Mouse (Mus musculus): ENCODE data around the gene Pttg1ip. TPM values are rescaled to one million over a fixed set of nuclear protein-coding genes. Genes with fewer than 3 reads are reported as not detected.

The Pttg1ip gene
- polyA plus RNA-seq, 1 experiment from 2014 or later, result 64.1 TPM

DNA sequence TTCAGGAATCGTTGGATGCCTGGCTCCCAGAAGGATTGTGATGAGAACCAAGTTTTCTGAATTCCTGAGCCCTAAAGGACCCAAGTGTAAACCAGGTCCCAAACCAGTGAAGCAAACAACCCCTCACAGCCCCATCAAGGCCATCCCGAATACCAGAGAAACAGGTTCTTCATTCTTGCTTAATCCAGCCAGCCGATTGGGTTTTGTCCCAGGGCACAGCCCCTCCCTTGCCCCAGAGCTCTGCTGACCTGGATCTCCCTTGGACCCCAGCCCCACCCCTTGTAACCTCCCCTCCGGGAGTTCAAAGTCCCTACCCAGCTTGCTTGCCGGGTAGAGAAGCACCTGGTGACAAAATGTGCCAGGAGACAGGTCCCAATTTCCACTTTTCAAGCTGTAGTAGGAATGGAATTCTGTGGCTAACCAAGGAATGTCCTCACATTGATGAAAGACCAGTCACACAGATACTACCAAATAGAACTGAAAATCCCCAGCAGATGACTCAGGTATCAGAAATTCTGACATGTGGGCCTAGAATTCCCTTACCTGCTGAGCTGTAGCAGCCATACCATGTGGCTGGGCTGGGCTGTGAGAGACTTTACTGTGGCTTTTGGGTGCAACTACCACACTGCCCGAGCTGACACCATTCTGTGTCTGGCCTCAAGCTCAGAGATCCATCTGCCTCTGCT lies 11.4 kb upstream of the Pttg1ip start:
- H3K27ac ChIP-seq, result no peak overlapping the region
- H3K9me3 ChIP-seq (replicated peaks), result no peaks in the 10 kb centered on the region
- 0 out of 2 replicates have a peak, but pooled peaks cover 2% of the 10 kb centered on the region for H3K27me3 ChIP-seq
- no peak overlapping the region for H3K9ac ChIP-seq
- no peaks in the 10 kb centered on the region for H3K36me3 ChIP-seq
- H3K4me2 ChIP-seq, result no peak overlapping the region
- no peak overlapping the region for H3K4me3 ChIP-seq (replicated peaks)
- ATAC-seq (ENCODE audit: low read depth) (no peak), DNase-seq (no peak)
- WGBS (ENCODE audit: insufficient replicate concordance), result 39% methylated on average over 6 of the region's 6 CpGs
- peaks cover 25% of the 10 kb centered on the region for H3K4me1 ChIP-seq (replicated peaks)

DNA sequence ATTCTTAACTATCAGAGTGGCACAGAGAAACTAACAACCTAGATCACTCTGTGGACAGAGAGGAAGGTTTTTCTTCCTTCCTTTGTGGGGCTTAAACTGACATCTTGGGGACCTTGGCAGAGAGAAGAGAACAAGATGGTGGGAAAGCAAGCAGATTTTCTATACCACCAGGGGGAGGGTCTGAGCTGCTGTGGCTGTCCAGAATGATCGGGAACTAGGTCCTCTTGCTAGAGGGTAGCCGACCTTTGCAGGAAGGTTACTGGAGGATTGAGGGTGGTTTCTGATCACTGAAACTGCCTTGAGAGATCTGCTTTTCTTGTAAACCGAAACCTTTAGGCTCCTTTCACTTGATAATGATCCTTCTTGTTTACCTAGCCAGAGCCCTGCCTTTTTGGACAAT lies 9.3 kb upstream of the Pttg1ip start:
- Histone ChIP-seq H3K4me3 (replicated peaks) (no peak overlapping the region), H3K27ac (no peak overlapping the region), H3K27me3 (0 out of 2 replicates have a peak, but pooled peaks cover 2% of the 10 kb centered on the region), H3K36me3 (no peaks in the 10 kb centered on the region), H3K9me3 (replicated peaks) (no peaks in the 10 kb centered on the region), H3K4me2 (no peak overlapping the region), H3K4me1 (replicated peaks) (peaks cover 23% of the 10 kb centered on the region), H3K9ac (no peak overlapping the region)
- no peak for DNase-seq
- 17% methylated on average over 3 of the region's 3 CpGs for WGBS (ENCODE audit: insufficient replicate concordance)
- ATAC-seq (ENCODE audit: low read depth), result no peak

DNA sequence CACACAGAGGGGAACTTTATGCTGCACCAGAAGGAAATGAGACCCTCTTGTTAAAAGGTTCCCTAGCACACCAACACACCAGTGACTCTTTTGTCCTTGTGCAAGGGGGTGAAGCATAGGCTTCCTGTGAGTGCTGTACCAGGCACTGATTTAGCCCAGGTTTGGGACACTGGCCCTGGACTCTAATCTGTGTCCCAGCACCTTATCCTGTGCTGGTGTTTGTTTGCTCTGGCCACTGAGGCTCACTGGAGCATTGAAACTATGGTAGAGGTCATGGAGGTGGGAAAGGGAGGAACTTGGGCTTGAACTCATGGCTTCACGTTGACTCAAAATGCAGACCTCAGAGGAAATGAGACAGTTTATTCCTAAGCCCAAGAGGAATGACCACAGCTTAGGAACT lies 8.4 kb upstream of the Pttg1ip start:
- Histone ChIP-seq H3K4me1 (replicated peaks) (peaks cover 19% of the 10 kb centered on the region), H3K4me3 (replicated peaks) (no peak overlapping the region), H3K27me3 (0 out of 2 replicates have a peak, but pooled peaks cover 2% of the 10 kb centered on the region), H3K36me3 (no peaks in the 10 kb centered on the region), H3K9me3 (replicated peaks) (no peaks in the 10 kb centered on the region), H3K9ac (no peak overlapping the region), H3K27ac (no peak overlapping the region), H3K4me2 (no peak overlapping the region)
- WGBS (ENCODE audit: insufficient replicate concordance), result 59% methylated on average over 1 of the region's 1 CpGs
- ATAC-seq (ENCODE audit: low read depth) (no peak), DNase-seq (no peak)

DNA sequence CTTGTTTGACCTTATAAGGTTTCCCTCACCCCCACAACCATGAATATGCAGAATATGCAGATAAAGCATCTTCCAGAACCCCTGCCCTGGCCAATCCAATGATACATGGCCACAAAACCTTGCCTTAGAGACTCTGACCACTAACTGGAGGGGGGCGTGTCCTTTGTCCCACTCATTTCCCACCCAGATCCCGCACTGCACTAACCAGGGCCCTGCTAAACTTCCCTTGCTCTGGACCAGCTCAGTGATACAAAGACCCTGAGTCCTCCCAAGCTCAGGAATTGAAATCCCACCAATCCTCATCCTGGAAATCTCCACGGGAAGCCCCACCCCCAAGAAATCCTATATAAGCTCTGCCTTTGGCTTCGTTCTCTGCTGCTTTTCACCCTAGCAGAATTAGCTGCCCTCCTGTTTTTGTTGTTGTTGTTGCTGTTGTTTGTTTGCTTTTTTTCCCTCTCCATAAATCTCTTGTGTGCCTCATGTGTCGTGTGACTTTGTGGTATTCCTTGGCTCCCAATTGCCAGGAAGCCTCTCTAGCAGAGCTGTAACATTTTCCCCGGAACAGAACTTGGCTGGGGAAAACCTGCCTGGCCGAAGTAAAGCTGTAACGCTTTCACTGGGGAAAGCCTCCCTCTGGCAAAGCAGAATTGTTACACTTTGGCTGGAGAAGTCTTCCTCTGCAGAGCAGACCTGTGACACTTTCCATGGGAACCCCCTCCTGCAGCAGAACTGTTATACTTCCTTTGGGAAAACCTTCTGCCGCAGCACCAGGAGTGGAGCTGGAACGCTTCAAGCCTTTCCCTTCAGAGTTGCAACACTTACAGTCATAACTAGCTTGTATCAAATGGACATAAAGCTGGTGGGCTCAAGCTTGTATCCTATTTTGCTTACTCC lies 1.2 kb upstream of the Pttg1ip start:
- no peak overlapping the region for H3K9ac ChIP-seq
- no peaks in the 10 kb centered on the region for H3K36me3 ChIP-seq
- WGBS (ENCODE audit: insufficient replicate concordance), result 56% methylated on average over 10 of the region's 10 CpGs
- H3K27me3 ChIP-seq, result no peaks in the 10 kb centered on the region
- H3K27ac ChIP-seq, result no peak overlapping the region
- H3K4me1 ChIP-seq (replicated peaks), result peaks cover 37% of the 10 kb centered on the region
- H3K9me3 ChIP-seq (replicated peaks), result no peaks in the 10 kb centered on the region
- no peak for DNase-seq
- H3K4me3 ChIP-seq (replicated peaks), result peak overlapping the region; percentile 80; the same call in 1 of the 2 replicates
- H3K4me2 ChIP-seq, result peak overlapping the region; percentile 92
- no peak for ATAC-seq (ENCODE audit: low read depth)

DNA sequence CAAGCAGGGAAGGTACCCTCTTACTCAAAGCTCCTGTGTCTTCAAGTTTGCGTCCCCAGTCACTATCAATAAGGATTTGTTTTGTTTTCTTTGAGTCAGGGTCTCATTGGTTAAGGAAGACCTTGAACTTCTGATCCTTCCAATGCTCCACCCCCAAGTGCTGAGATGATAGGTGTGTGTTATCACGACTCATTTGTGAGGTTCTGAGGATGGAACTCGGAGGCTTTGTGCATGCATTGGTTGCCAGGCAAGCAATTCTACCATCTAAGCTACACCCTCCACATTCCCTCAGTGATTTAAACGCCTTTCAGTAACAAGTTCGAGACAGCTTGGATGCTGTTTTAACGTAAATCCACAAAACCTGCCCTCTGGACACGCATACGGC lies 505 bp upstream of the Pttg1ip start:
- 4% methylated on average over 8 of the region's 8 CpGs for WGBS (ENCODE audit: insufficient replicate concordance)
- Histone ChIP-seq H3K36me3 (peaks cover 5% of the 10 kb centered on the region; the same call in 1 of the 2 replicates), H3K9me3 (replicated peaks) (no peaks in the 10 kb centered on the region), H3K4me2 (peak overlapping the region; percentile 92), H3K27ac (peak overlapping the region; percentile 98), H3K27me3 (no peaks in the 10 kb centered on the region), H3K9ac (peak overlapping the region; percentile 77), H3K4me3 (replicated peaks) (peak overlapping the region; percentile 80), H3K4me1 (replicated peaks) (peaks cover 44% of the 10 kb centered on the region)
- DNase-seq, result no peak
- ATAC-seq (ENCODE audit: low read depth), result no peak

DNA sequence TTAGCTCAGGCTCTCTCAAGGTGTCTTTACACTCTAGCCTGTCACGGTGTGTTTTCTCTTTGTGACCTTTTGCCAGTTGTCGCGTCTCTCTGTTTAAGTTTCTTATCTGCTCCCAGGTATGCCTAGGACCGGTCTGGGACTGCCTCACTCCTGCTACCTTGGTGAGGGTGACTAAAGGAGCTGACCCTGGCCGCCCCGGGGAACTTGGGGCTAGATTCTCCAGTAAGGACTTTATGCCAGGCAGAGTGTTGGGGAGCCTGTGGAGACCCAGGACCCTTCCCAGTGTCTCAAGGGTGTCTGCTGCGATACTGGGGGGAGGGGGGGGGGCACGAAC lies 732 bp downstream of the Pttg1ip start:
- H3K4me1 ChIP-seq (replicated peaks), result peaks cover 56% of the 10 kb centered on the region
- H3K36me3 ChIP-seq, result peaks cover 16% of the 10 kb centered on the region
- H3K27me3 ChIP-seq, result no peaks in the 10 kb centered on the region
- H3K9ac ChIP-seq, result peak overlapping the region; percentile 85
- H3K4me3 ChIP-seq (replicated peaks), result peak overlapping the region; percentile 80
- no peak for DNase-seq
- peak overlapping the region; percentile 92 for H3K4me2 ChIP-seq
- H3K9me3 ChIP-seq (replicated peaks), result no peaks in the 10 kb centered on the region
- peak overlapping the region; percentile 98 for H3K27ac ChIP-seq
- ATAC-seq (ENCODE audit: low read depth), result peak; percentile 6; the same call in 1 of the 2 replicates
- 5% methylated on average over 8 of the region's 8 CpGs for WGBS (ENCODE audit: insufficient replicate concordance)

DNA sequence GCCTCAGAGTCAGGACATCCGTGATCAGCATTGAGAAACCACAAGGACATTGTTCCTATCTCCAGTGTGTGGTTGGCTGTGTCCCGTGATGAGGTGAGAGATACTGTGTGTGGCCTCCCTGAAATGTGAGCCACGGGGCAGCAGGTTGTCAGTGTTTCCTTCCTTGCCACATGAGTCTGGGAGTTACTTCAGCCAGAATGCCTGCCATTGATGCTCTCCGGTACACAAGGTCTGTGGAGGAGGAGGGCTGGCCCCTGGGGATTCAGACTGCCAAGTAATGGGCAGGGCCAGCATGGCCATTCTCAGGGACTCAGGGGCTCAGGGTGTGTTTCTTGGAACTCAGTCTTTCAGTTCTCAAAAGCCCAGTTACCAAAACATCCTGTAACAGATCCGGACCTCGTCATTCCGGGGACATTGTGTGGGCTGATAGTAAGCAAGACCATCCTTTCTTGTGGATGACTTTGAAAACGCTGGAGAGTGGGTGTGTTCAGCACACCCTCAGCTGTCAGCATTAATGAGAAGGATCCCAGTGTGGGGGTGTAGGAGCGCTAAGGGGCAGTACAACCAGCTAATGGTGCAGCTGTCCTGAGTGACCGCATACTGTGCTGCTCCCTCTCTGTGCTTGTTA lies 2.4 kb downstream of the Pttg1ip start:
- peak overlapping the region; percentile 73 for H3K27ac ChIP-seq
- H3K27me3 ChIP-seq, result no peaks in the 10 kb centered on the region
- H3K9me3 ChIP-seq (replicated peaks), result no peaks in the 10 kb centered on the region
- DNase-seq (peak; percentile 19), ATAC-seq (ENCODE audit: low read depth) (no peak)
- H3K4me1 ChIP-seq (replicated peaks), result peaks cover 73% of the 10 kb centered on the region
- peak overlapping the region; percentile 85 for H3K9ac ChIP-seq
- 22% methylated on average over 10 of the region's 10 CpGs for WGBS (ENCODE audit: insufficient replicate concordance)
- peak overlapping the region; percentile 92 for H3K4me2 ChIP-seq
- peaks cover 32% of the 10 kb centered on the region for H3K36me3 ChIP-seq
- peak overlapping the region; percentile 80 for H3K4me3 ChIP-seq (replicated peaks)

DNA sequence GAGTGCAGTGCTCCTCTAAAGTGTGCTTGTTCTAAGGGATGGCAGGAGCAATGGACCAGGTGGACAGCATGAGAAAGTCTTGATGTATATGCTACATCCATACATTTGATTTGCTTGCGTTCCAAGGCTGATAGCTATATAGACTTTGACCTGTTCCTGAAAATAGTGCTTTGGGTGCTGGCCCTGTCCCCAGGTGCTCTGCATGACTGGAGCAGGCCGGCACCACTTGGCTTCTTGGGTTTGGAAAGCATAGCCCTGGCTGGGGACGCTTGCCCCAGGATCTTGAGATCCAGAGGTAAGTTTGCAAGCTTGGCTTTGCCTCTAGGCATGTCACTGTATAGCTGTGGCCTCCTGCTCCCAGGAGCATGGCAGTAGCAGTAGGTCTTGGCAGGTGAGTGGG lies 5.1 kb downstream of the Pttg1ip start:
- peaks cover 86% of the 10 kb centered on the region for H3K4me1 ChIP-seq (replicated peaks)
- DNase-seq, result no peak
- no peak for ATAC-seq (ENCODE audit: low read depth)
- H3K36me3 ChIP-seq, result peaks cover 56% of the 10 kb centered on the region
- 0 out of 2 replicates have a peak overlapping the region, but pooled peaks have one; percentile 3 for H3K9ac ChIP-seq
- H3K9me3 ChIP-seq (replicated peaks), result no peaks in the 10 kb centered on the region
- H3K27me3 ChIP-seq, result no peaks in the 10 kb centered on the region
- WGBS (ENCODE audit: insufficient replicate concordance), result 77% methylated on average over 3 of the region's 3 CpGs
- no peak overlapping the region for H3K27ac ChIP-seq
- H3K4me3 ChIP-seq (replicated peaks), result no peak overlapping the region
- no peak overlapping the region for H3K4me2 ChIP-seq

DNA sequence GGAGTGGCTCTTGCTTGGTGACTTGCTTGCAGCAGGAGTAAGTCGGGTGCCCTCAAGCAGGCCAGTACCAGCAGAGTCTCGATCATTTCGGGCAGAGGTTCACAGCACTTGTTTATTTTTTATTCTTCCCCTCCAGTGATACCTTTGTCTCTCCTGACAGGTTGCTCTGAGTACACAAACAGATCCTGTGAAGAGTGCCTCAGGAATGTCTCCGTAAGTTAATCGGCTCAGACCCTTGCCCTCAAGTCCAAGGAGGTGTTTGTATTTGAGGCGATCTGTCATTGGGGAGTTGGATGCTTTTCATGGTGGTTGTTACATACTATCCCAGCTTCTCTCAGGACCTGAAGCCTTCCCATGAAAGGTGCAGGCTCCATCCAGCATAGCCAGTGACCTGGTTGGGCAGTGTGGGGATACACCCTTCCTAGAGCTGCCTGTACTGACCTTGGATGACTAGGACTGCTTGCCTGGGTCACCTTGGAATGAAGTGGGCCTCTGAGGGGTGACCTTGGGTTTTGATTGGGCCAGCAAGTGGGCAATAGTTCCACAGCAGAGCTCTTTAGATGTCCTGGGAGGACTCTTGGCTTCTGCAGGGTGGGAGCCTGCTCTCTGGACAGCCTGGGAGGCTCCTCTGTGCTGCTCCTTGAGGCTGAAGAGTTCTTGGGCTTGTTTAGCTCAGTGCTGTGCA lies 5.7 kb downstream of the Pttg1ip start:
- H3K9ac ChIP-seq, result 0 out of 2 replicates have a peak overlapping the region, but pooled peaks have one; percentile 3
- H3K4me1 ChIP-seq (replicated peaks), result peaks cover 87% of the 10 kb centered on the region
- WGBS (ENCODE audit: insufficient replicate concordance), result 82% methylated on average over 6 of the region's 6 CpGs
- peaks cover 61% of the 10 kb centered on the region for H3K36me3 ChIP-seq
- H3K27me3 ChIP-seq, result no peaks in the 10 kb centered on the region
- no peak for DNase-seq
- H3K27ac ChIP-seq, result peak overlapping the region; percentile 43; the same call in 1 of the 2 replicates
- H3K4me3 ChIP-seq (replicated peaks), result no peak overlapping the region
- no peak for ATAC-seq (ENCODE audit: low read depth)
- no peak overlapping the region for H3K4me2 ChIP-seq
- H3K9me3 ChIP-seq (replicated peaks), result no peaks in the 10 kb centered on the region

DNA sequence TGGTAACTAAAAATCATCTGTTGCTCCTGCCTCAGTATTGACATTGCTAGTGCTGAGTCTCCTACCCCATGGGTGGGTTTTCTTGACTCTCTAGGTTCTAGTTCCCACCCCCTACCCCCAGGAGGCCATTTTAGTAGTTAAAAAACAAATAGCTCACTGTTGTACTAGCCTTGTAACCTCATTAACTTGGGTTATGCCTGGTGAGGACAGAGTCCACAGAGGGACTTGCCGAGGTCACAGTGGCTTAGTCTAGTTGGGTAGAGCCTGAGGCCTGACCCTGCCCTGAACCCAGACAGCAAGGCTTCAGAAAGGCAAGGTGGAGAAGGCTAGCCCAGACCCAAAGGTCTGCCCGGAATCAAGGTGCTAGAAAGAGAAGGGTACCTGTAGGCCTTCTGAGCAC lies 6.5 kb downstream of the Pttg1ip start:
- 0 out of 2 replicates have a peak overlapping the region, but pooled peaks have one; percentile 18 for H3K27ac ChIP-seq

DNA sequence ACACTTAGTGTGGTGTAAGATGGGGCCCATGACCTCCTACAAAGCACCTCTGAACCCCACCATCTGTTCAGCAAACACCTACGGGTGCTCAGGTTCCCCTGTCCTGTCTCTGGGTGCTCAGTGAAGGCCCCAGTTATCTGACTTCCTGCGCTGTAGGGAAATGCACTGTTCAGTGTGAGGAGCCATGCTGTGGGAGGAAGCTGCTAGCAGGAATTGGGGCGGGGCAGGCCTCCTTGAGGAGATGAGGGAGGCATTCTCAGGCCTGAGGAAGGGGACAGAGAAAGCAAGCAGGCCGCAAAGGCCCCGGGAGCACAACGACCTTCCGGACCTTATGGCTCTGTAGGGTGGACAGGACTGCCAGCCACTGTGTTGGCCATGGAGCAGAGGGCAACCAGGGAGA lies 7.6 kb downstream of the Pttg1ip start:
- Histone ChIP-seq H3K9me3 (replicated peaks) (no peaks in the 10 kb centered on the region), H3K9ac (no peak overlapping the region), H3K27ac (peak overlapping the region; percentile 83), H3K36me3 (peaks cover 80% of the 10 kb centered on the region), H3K4me3 (replicated peaks) (no peak overlapping the region), H3K4me2 (no peak overlapping the region), H3K4me1 (replicated peaks) (peaks cover 68% of the 10 kb centered on the region), H3K27me3 (no peaks in the 10 kb centered on the region)
- DNase-seq, result no peak
- 20% methylated on average over 7 of the region's 7 CpGs for WGBS (ENCODE audit: insufficient replicate concordance)
- ATAC-seq (ENCODE audit: low read depth), result no peak

More for the DNA sequence above, 6.5 kb downstream of the Pttg1ip start:
- WGBS (ENCODE audit: insufficient replicate concordance), result 79% methylated on average over 2 of the region's 2 CpGs
- Histone ChIP-seq H3K4me1 (replicated peaks) (peaks cover 79% of the 10 kb centered on the region), H3K9ac (no peak overlapping the region), H3K9me3 (replicated peaks) (no peaks in the 10 kb centered on the region), H3K27me3 (no peaks in the 10 kb centered on the region), H3K36me3 (peaks cover 69% of the 10 kb centered on the region), H3K4me3 (replicated peaks) (no peak overlapping the region), H3K4me2 (no peak overlapping the region)
- ATAC-seq (ENCODE audit: low read depth), result no peak
- no peak for DNase-seq
